Mouse (Mus musculus): ENCODE measurements around the gene Klhl5.
"Not testable (repeated sequence)": the region's sequence is repeated elsewhere in the genome, so short reads cannot be mapped to it uniquely, and the experiment has no call there.

Klhl5 gene

DNA sequence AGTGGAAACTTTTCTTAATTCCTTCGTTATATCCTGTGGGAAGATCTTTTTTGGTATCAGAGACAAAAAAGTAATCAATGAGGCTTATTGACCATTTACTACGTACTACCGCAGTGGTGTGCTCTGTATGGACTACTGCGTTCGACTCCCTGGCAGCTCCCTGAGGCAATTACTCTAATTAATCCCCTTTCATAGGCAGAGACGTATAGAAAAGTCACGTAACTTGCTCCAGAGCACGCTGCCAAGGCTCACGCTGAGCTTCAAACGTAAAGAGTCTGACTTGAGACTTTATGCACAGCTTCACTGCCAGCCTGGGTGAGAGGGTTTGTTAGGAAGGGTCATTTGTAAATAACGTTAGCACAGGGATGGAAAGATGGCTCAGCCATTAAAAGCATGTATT is 7.3 kb upstream of the Klhl5 start:
- DNase-seq, result no peak

DNA sequence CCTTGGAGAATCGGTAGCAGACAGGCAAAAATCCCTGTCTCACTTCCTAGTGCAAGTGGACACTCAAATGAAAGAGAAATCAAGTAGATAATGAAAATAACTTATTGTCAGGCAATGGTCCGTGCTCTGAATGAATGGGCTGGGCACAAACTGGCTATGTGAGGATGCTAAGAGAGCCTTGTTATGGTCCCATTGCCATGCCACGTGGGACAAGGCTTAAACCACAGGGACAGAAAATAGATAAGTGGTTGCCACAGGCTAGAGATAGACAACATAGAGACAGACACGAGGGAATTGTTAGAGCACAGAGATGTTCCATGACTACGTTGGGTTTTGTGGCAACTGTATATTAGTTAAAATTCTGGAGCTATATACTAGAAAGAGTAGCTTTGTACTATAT is 6.1 kb upstream of the Klhl5 start:
- DNase-seq, result no peak

DNA sequence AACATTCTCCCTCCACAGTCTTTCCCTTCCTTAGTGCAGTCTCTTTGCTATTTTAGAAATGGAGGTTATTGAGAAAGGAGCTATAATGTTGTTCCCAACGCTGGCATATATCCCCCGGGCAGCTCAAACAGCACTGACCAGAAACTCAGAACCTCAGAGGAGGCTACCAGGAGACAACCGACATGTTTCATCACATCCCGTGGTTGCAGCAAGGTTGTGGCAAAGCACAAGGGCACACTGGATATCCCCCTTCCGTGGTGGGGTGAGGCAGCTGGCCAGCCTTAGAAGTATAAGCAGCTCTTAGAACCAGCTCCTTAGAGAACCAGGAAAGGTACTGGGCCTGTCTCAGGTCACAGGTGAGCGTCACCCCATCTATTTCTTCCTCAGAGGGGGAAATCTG is 5.7 kb upstream of the Klhl5 start:
- DNase-seq, result no peak

DNA sequence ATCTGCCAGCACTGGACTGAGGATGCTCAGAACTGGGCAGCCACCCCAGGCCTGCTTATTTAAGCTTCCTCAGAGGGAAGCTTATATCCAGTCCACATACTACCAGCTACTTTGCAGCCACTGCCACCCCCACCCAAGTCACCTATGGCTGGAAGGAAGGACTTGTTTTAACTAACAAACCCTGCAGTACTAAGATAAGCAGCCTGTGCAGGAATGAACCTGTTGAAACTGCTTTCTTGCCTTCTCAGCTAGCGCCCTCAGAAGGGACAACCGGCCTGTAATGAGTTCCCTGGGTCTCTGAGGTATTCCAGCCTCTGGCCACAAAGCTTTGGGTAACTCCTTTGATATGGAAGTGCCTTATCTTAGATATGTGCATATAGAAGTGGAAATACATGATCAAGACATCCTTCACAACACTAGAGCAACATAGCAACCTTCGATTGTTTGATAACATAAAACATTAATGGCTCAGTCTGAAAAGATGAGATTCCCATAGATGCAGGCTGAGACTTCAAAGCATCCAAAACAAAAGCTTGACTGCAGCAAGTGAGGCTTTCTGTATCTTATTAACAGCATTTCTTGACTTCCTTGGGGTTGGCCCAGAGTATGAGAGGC is 5.2 kb upstream of the Klhl5 start:
- no peak for DNase-seq

DNA sequence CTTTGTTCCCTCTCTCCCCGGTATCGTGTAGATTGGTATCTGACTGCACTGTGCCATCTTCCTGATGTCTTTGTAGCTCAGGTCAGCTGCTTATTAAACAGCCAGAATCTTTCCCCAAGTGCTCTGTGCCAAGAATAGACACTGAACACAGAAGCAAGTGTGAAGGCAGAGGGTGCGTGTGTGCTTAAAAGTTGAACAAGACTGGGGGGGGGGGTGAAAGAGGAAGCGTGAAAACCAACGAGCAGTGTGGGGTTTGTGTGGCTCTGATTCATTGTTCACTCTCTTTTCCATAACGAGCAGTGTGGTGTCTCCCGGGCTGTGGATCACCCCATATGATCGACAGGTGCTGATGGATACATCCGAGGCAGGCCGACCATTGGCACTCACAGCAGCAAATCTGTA is 4.7 kb upstream of the Klhl5 start:
- DNase-seq, result no peak

DNA sequence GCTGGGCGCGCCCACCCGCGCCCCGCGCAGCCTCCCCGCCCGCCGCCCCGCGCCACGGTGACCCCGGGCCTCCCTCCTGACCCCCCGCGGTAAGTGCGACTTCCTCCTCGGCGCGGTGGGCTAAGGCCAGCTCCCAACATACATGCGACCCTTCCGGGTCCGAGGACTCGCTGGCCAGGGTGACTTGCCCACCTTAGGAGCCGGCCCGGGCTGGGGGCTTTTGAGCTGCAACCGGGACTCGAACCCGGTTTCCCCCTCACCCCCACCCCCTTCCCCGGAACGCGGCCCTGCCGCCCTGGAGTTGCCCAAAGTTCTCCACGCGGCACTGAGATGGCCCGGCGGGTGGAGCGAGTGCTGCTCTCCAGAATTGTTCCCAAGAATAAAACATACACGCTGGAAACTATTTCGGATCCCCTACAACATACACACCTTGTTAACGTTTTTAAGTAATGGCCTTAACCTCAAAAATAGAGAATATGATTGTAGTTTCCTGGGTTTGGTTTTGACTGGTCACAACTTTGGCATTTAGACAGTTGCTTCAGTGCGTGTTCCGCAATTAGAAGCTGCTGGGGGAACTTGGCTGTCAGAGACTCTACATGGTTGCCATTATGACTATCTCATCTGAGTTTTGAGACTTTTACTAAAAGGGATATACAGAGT is 564 bp downstream of the Klhl5 start:
- peak; percentile 25 for DNase-seq

DNA sequence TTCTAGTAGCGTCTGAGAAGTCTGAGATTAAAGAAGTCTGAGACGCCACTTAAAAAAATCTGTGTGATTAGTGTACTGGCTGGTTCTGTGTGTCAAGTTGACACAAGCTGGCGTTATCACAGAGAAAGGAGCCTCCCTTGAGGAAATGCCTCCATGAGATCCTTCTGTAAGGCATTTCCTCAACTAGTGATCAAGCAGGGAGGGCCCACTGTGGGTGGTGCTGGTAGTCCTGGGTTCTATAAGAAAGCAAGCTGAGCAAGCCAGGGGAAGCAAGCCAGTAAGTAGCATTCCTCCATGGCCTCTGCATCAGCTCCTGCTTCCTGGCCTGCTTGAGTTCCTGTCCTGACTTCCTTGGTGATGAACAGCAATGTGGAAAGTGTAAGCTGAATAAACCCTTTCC is 4.9 kb downstream of the Klhl5 start:
- DNase-seq, result not testable (repeated sequence)

DNA sequence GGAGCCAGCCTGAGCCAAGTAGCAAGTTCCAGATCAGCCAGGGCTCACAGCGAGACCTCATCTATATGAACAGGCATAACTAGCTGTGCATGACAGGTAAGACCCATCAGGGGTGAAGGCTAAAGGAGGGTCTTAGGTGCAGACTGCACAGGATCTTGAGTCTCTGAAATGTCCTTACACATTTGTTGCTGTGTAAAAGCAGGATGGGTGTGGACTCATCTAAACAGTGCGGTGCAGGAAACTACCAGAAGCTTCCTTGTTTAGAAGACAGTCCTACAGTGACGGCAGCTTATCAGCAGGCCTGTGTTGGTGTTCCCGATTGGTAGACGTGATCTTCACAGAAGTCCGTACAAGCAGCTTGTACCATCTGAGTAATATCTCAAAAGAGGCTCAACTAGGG is 6.0 kb downstream of the Klhl5 start:
- no peak for DNase-seq

DNA sequence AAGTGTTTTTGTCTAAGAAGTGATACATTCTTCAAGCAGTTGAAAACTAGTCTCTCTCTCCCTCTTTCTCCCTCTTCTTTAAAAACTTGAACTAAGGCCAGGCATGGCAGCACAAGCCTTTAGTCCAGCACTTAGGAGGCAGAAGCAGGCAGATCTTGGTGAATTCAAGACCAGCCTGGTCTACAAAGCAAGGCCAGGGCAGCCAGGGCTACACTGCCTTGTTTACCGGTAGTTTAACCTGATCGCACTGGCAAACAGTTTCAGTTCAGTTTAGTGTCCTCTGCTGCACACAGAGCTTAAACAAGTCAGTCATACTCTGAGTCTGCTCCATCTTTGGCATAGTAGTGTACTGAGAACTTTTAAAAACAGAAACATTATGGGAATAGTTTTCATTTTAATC is 9.4 kb downstream of the Klhl5 start:
- no peak for DNase-seq

DNA sequence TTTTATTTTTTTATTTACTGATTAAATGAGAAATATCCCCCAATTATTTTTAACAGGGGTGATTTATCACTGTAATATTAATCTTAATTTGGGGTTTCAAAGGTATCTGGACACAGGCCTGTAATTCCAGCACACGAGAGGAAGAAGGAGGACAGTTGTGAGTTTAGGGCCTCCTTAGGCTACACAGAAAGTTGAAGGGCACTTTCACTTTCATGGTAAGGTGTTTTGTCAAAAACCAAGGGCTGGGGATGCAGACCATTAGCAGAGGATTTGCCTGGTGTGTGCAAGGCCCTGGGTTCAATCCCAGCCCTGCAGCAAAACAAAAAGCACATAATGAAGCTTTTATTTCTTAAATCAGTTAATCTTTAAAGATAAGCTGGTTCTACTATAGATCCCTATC is 12.2 kb downstream of the Klhl5 start:
- no peak for DNase-seq

DNA sequence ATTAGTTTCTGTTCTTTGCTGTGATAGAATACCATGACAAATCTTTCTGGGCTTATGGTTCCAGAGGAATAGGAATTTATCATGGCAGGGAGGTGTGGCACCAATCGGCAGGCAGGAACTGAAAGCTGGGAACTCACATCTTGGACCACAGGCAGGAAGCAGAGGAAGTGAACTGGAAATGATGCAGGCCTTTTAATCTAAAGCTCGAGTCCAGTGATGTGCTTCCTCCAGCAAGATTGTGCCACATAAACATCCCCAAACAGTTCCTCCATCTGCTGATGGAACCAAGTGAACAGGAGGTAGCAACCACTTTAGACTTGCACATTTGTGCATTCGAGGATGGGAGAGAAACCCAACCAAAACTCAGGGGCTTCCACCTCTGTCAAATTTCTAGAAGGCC is 12.6 kb downstream of the Klhl5 start:
- no peak for DNase-seq

DNA sequence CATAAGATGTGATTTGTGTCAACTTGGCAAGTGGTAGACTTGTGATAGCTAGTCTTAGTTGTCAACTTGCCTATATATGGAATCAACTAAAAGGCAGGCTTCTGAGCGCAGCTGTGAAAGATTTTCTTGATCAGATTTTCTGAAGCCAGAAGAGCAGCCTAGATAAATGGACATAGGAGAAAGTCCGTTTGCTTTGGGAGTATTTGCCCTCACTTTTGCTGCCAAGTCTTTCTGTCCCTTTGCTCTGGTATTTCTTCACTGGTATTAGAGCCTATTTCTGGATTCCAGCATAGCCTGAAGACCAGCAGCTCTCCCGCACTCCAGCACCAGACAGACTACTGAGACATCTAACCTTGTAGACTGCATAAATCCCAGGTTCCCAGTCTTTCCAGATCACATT is 15.3 kb downstream of the Klhl5 start:
- no peak for DNase-seq

DNA sequence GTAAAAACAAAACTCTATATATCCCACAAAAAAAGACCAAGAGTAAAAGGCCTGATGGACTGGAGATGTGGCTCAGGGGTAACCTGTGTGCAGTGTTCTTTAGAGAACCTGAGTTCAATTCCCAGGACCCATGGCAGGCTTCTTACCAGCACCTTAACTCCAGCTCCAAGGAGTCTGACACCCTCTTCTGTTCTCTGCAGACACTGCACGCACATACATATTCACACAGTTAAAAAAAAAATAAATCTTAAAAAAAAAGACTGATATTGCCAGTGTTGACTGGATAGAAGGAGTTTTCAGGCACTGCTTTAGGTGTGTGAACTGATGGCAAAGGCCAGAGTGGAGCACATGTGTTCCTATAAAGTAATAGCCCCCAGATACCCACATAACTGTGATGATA is 18.8 kb downstream of the Klhl5 start:
- DNase-seq, result no peak

DNA sequence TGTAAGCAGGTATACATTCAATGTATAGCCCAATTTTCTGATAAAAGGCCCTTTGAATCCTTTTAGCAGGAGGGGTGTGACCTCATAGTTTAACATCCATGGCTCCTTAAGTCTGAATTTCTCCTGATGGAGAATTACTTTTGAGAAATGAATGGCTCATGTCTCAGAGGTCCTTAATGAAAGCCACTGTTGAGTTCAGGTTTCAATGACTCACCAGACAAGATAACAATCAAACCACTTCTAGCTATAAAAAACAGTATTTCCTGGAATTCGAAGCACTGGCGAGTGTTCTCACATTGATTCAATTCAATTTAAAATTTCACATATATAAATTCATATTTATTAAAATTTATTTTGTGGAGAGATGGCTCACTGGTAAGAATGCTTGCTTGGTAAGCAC is 21.1 kb downstream of the Klhl5 start:
- DNase-seq, result no peak

DNA sequence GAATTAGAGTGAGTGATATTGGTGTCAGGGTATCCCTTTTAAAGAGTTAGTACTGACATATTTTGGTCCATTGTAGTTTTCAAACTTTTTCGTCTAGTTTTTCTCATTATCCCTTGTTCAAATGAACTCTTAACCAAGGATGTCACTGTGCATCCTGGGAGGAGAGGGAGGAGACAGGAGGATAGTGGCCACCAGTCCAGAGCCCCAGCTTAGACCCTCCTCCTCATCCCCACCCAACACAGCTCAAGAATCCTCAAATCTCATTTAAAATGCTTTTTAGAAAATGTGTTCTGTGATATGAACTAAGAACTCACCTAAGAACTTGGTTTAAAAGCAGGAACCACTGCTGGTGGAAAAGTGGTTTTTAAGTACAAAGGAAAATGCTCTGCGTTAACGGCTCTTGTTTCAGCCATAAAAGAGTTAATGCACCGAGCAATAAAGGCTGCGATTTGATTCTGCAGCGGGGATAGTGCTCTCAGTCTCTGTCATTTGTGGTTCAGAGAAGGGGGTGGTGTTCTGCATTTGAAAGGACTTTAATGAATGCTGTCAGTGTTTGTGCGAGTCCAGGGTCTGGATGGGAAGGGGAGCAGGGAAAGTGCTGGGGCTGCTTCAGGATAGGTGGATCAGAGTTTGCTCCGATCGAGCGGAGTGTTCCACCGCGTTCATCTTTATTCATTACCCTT is 23.3 kb downstream of the Klhl5 start:
- DNase-seq, result no peak

DNA sequence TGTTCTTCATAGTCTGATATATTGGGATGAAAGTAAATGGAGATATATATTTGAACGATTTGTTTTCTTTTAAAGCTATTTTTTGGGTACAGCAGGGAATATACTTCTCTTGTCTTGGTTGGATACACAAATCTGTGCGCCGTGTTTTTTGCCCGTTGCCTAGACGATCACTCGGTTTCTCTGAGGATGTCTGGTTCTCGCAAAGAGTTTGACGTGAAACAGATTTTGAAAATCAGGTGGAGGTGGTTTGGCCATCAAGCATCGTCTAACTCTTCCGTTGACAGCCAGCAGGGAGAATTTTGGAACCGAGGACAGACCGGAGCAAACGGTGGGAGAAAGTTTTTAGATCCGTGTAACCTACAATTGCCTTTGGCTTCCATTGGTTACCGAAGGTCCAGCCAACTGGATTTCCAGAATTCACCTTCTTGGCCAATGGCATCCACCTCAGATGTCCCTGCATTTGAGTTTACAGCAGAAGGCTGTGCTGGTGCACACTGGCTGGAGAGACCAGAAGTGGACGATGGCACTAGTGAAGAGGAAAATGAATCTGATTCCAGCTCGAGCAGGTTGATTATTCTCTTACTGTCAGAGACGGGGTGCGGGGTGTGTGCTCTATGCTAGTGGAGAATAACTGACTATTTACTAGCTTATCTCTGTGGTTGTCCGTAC is 24.0 kb downstream of the Klhl5 start:
- DNase-seq, result peak; percentile 48

DNA sequence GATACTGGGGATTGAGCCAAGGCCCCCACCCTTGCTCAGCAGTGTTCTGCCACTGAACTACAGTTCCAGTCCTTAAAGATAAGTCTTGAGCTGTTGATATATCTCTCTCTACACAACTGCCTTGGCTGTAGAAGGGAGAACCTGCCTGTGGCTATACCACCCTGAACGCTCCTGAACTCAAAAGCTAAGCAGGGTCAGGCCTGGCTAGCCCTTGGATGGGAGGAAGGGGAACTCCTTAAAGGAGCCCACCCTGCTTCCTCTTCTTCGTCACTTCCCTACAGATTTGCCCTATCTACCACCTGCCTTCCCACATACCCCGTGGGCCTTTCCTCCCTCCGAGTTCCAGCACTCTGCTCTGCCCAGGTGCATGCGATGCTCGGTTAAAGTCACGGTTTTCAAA is 28.8 kb downstream of the Klhl5 start:
- no peak for DNase-seq

DNA sequence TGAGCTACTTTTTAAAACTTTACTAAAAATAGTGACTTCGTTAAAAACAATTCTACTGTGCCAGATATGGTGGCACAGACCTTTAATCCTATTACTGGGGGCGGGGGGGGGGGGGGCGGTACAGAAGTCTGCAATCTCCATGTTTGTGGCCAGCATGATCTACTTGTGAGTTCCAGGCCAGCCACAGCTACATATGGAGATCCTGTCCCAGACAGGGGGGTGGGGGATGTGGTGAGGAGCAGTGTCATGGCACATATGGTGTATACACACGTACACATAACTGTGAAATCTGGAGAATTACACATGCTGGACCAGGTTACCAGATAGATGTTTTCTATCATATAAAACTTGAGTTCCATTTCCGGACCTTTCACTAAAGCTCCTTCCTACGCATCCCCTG is 29.7 kb downstream of the Klhl5 start:
- no peak for DNase-seq

DNA sequence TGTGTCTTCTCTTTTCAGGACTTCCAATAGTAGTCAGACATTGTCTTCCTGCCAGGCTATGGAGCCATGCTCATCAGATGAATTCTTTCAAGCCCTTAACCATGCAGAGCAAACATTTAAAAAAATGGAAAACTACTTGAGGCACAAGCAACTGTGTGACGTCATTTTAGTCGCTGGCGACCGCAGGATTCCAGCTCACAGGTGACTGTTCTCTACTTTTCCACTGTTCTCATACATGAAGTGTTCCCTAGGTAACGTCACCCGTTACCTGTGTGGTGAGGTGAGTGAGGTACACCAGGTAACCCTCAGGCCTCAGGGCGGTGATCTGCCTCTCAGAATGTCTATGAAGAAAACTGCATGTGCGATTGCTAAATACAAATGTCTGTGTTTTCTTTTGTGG is 33.9 kb downstream of the Klhl5 start:
- DNase-seq, result no peak

DNA sequence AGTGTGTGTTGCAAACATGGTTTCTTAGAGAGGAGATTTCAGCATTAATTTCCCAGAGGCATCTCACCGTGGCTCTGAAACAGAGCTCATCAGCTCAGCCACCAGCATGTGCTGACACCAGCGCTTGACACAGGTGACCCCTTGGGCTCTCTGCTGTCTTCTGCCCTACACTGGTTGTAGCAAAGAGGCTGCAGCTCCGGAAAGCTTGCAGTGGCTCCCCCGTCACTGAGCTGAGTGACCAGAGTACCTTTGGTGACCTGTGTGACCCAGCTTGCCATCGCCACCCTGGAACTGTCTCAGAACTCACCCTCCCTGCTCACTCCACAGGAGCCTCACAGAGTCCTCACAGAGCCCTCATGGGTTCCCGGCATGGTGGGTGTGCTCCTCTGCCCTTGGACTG is 34.9 kb downstream of the Klhl5 start:
- DNase-seq, result no peak

DNA sequence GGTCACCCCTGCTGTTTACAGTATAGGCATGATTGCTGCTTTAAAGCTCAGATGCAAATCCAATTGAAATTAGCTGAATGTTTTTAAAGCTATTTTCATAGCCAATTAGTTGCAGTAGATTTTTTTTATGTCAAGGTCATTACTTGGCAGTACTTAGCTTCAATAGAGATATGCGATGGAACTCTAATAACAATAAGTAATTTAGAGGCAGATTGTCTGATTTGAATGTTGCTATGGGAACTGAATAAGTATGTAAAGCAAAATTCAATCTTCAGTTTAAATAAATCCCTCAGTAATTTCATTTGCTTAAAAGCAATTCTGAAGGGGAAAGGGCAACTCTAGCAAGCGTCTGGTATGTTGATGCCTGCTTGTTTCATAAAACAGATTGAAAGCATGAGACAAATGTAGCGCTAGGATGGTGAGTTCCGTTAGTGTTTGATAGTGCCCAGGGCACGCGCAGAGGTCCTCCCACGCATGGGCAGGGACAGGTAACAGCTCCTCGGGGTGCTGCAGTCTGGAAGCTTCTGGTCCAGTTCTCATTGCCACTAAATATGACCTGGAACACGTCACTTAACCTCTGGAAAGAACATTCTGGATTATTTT is 38.3 kb downstream of the Klhl5 start:
- DNase-seq, result no peak

DNA sequence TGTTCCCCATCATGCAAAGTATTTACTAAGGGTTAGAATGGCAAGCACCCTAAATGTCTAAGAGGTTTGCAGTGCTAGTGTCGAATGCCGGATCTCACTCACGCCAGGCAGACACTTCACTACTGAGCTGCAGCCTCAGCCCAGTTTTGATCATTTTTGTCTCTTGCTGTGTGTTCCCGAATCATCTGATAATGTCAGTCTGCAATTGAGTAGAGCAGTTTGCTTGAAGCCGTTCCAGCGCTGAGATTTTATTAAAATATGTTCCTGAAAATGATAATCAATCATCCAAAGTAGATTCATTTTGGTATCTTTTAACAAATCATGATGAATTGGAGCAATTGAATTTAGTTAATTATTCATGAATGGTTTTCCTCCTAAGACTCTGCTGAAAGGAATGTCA is 39.4 kb downstream of the Klhl5 start:
- DNase-seq, result no peak

DNA sequence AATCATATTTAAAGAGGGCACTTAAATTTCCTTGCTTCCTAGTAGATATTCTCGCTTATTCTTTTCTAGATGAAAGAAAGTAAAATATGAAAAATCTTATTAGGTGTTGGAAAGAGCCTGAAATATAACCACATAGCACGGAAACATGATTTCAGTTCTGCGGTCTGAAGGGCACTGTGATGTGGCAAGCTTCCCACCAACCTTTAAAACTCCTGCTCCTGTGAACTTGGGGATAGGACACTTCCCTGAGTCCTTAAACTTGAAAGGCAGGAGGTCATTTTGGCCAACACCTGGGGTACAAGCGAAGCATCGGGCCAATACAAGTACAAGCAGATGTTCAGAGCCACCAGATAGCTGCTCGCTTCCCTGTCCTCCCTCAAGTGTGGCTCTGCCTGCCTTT is 42.4 kb downstream of the Klhl5 start:
- DNase-seq, result no peak

Measured in cerebellum, adult 9-11 months (tissue).